Mouse (Mus musculus): ENCODE measurements around the gene Cacna2d4. TPM values are rescaled to one million over a fixed set of nuclear protein-coding genes. Genes with fewer than 3 reads are reported as not detected.

Cacna2d4 gene
- polyA plus RNA-seq, 1 experiment from 2014 or later, result not detected

- peak; percentile 78 for DNase-seq (ENCODE audit: low spot score)
- Histone ChIP-seq H3K4me1 (replicated peaks; ENCODE audit: control insufficient read depth, insufficient read depth, low read length) (peaks cover 10% of the 10 kb centered on the region), H3K4me3 (ENCODE audit: low read depth, low read length) (peak overlapping the region; percentile 71), H3K9me3 (ENCODE audit: control insufficient read depth, low read length) (no peaks in the 10 kb centered on the region), H3K36me3 (ENCODE audit: control insufficient read depth, insufficient read depth, low read length) (no peaks in the 10 kb centered on the region), H3K9ac (ENCODE audit: low read length) (peak overlapping the region; percentile 85), H3K27ac (ENCODE audit: low read depth) (peak overlapping the region; percentile 84), H3K27me3 (replicated peaks; ENCODE audit: control insufficient read depth, insufficient read depth, low read length) (no peaks in the 10 kb centered on the region), H3K4me2 (ENCODE audit: low read length) (peak overlapping the region; percentile 86)
- WGBS, result under 1% methylated on average over 50 of the region's 76 CpGs
- peak; percentile 88 for ATAC-seq (replicated peaks; ENCODE audit: low FRiP score, low TSS enrichment, low read depth)
Measured at GRCm38 (mm10) chr6:119387801-119388649, 151.7 kb downstream of the Cacna2d4 start.

- Histone ChIP-seq H3K9ac (ENCODE audit: low read length) (peak overlapping the region; percentile 85), H3K4me1 (replicated peaks; ENCODE audit: control insufficient read depth, insufficient read depth, low read length) (peaks cover 10% of the 10 kb centered on the region), H3K4me3 (ENCODE audit: low read depth, low read length) (peak overlapping the region; percentile 71), H3K36me3 (ENCODE audit: control insufficient read depth, insufficient read depth, low read length) (no peaks in the 10 kb centered on the region), H3K27ac (ENCODE audit: low read depth) (peak overlapping the region; percentile 84), H3K9me3 (ENCODE audit: control insufficient read depth, low read length) (no peaks in the 10 kb centered on the region), H3K4me2 (ENCODE audit: low read length) (peak overlapping the region; percentile 44), H3K27me3 (replicated peaks; ENCODE audit: control insufficient read depth, insufficient read depth, low read length) (no peaks in the 10 kb centered on the region)
- DNase-seq (ENCODE audit: low spot score) (peak; percentile 95), ATAC-seq (replicated peaks; ENCODE audit: low FRiP score, low TSS enrichment, low read depth) (peak; percentile 98)
- under 1% methylated on average over 52 of the region's 53 CpGs for WGBS
Measured at GRCm38 (mm10) chr6:119388650-119389012, 152.3 kb downstream of the Cacna2d4 start.

GRCm38 (mm10) chr6:119389089-119389488 lies 152.8 kb downstream of the Cacna2d4 start:
- peak; percentile 2 for ATAC-seq (replicated peaks; ENCODE audit: low FRiP score, low TSS enrichment, low read depth)
- Histone ChIP-seq H3K27me3 (replicated peaks; ENCODE audit: control insufficient read depth, insufficient read depth, low read length) (no peaks in the 10 kb centered on the region), H3K9ac (ENCODE audit: low read length) (peak overlapping the region; percentile 85), H3K4me1 (replicated peaks; ENCODE audit: control insufficient read depth, insufficient read depth, low read length) (peaks cover 10% of the 10 kb centered on the region), H3K4me2 (ENCODE audit: low read length) (peak overlapping the region; percentile 44), H3K27ac (ENCODE audit: low read depth) (peak overlapping the region; percentile 84; the same call in 1 of the 2 replicates), H3K36me3 (ENCODE audit: control insufficient read depth, insufficient read depth, low read length) (no peaks in the 10 kb centered on the region), H3K9me3 (ENCODE audit: control insufficient read depth, low read length) (no peaks in the 10 kb centered on the region), H3K4me3 (ENCODE audit: low read depth, low read length) (peak overlapping the region; percentile 71)
- WGBS, result 18% methylated on average over 10 of the region's 10 CpGs
- DNase-seq (ENCODE audit: low spot score), result no peak

- H3K4me3 ChIP-seq (ENCODE audit: low read depth, low read length), result no peak overlapping the region
- no peak overlapping the region for H3K27ac ChIP-seq (ENCODE audit: low read depth)
- H3K4me1 ChIP-seq (replicated peaks; ENCODE audit: control insufficient read depth, insufficient read depth, low read length), result peaks cover 10% of the 10 kb centered on the region
- H3K36me3 ChIP-seq (ENCODE audit: control insufficient read depth, insufficient read depth, low read length), result no peaks in the 10 kb centered on the region
- no peaks in the 10 kb centered on the region for H3K27me3 ChIP-seq (replicated peaks; ENCODE audit: control insufficient read depth, insufficient read depth, low read length)
- ATAC-seq (replicated peaks; ENCODE audit: low FRiP score, low TSS enrichment, low read depth) (no peak), DNase-seq (ENCODE audit: low spot score) (no peak)
- WGBS, result 91% methylated on average over 4 of the region's 4 CpGs
- no peaks in the 10 kb centered on the region for H3K9me3 ChIP-seq (ENCODE audit: control insufficient read depth, low read length)
- H3K9ac ChIP-seq (ENCODE audit: low read length), result no peak overlapping the region
- H3K4me2 ChIP-seq (ENCODE audit: low read length), result no peak overlapping the region
Measured at GRCm38 (mm10) chr6:119390728-119391127, 154.4 kb downstream of the Cacna2d4 start.

GRCm38 (mm10) chr6:119392836-119393235 lies 156.5 kb downstream of the Cacna2d4 start:
- Histone ChIP-seq H3K4me3 (ENCODE audit: low read depth, low read length) (no peak overlapping the region), H3K9me3 (ENCODE audit: control insufficient read depth, low read length) (no peaks in the 10 kb centered on the region), H3K36me3 (ENCODE audit: control insufficient read depth, insufficient read depth, low read length) (no peaks in the 10 kb centered on the region), H3K27me3 (replicated peaks; ENCODE audit: control insufficient read depth, insufficient read depth, low read length) (no peaks in the 10 kb centered on the region), H3K27ac (ENCODE audit: low read depth) (no peak overlapping the region), H3K4me1 (replicated peaks; ENCODE audit: control insufficient read depth, insufficient read depth, low read length) (no peaks in the 10 kb centered on the region; the same call in 1 of the 2 replicates), H3K9ac (ENCODE audit: low read length) (no peak overlapping the region), H3K4me2 (ENCODE audit: low read length) (no peak overlapping the region)
- no peak for DNase-seq (ENCODE audit: low spot score)
- ATAC-seq (replicated peaks; ENCODE audit: low FRiP score, low TSS enrichment, low read depth), result no peak
- WGBS, result 80% methylated on average over 9 of the region's 9 CpGs

GRCm38 (mm10) chr6:119395421-119396308 lies 159.3 kb downstream of the Cacna2d4 start:
- H3K27me3 ChIP-seq (replicated peaks; ENCODE audit: control insufficient read depth, insufficient read depth, low read length), result no peaks in the 10 kb centered on the region
- no peak overlapping the region for H3K4me3 ChIP-seq (ENCODE audit: low read depth, low read length)
- no peaks in the 10 kb centered on the region for H3K36me3 ChIP-seq (ENCODE audit: control insufficient read depth, insufficient read depth, low read length)
- WGBS, result 68% methylated on average over 14 of the region's 14 CpGs
- no peak overlapping the region for H3K9ac ChIP-seq (ENCODE audit: low read length)
- H3K4me1 ChIP-seq (replicated peaks; ENCODE audit: control insufficient read depth, insufficient read depth, low read length), result no peaks in the 10 kb centered on the region
- no peak for DNase-seq (ENCODE audit: low spot score)
- H3K9me3 ChIP-seq (ENCODE audit: control insufficient read depth, low read length), result no peaks in the 10 kb centered on the region
- H3K4me2 ChIP-seq (ENCODE audit: low read length), result no peak overlapping the region
- H3K27ac ChIP-seq (ENCODE audit: low read depth), result no peak overlapping the region
- ATAC-seq (replicated peaks; ENCODE audit: low FRiP score, low TSS enrichment, low read depth), result no peak

- no peak overlapping the region for H3K4me2 ChIP-seq (ENCODE audit: low read length)
- H3K4me1 ChIP-seq (replicated peaks; ENCODE audit: control insufficient read depth, insufficient read depth, low read length), result no peaks in the 10 kb centered on the region
- no peak for ATAC-seq (replicated peaks; ENCODE audit: low FRiP score, low TSS enrichment, low read depth)
- no peaks in the 10 kb centered on the region for H3K27me3 ChIP-seq (replicated peaks; ENCODE audit: control insufficient read depth, insufficient read depth, low read length)
- no peaks in the 10 kb centered on the region for H3K9me3 ChIP-seq (ENCODE audit: control insufficient read depth, low read length)
- no peak for DNase-seq (ENCODE audit: low spot score)
- no peaks in the 10 kb centered on the region for H3K36me3 ChIP-seq (ENCODE audit: control insufficient read depth, insufficient read depth, low read length)
- H3K9ac ChIP-seq (ENCODE audit: low read length), result no peak overlapping the region
- H3K4me3 ChIP-seq (ENCODE audit: low read depth, low read length), result no peak overlapping the region
- no peak overlapping the region for H3K27ac ChIP-seq (ENCODE audit: low read depth)
- 40% methylated on average over 5 of the region's 5 CpGs for WGBS
Measured at GRCm38 (mm10) chr6:119396309-119396634, 159.9 kb downstream of the Cacna2d4 start.

- WGBS, result 92% methylated on average over 3 of the region's 3 CpGs
- DNase-seq (ENCODE audit: low spot score) (no peak), ATAC-seq (replicated peaks; ENCODE audit: low FRiP score, low TSS enrichment, low read depth) (no peak)
- Histone ChIP-seq H3K4me1 (replicated peaks; ENCODE audit: control insufficient read depth, insufficient read depth, low read length) (no peaks in the 10 kb centered on the region), H3K9me3 (ENCODE audit: control insufficient read depth, low read length) (no peaks in the 10 kb centered on the region), H3K4me3 (ENCODE audit: low read depth, low read length) (no peak overlapping the region), H3K27me3 (replicated peaks; ENCODE audit: control insufficient read depth, insufficient read depth, low read length) (no peaks in the 10 kb centered on the region), H3K4me2 (ENCODE audit: low read length) (no peak overlapping the region), H3K36me3 (ENCODE audit: control insufficient read depth, insufficient read depth, low read length) (no peaks in the 10 kb centered on the region), H3K9ac (ENCODE audit: low read length) (no peak overlapping the region), H3K27ac (ENCODE audit: low read depth) (no peak overlapping the region)
Measured at GRCm38 (mm10) chr6:119399371-119399770, 163.0 kb downstream of the Cacna2d4 start.

Data from intestine, embryonic 14.5 days (tissue).